ENCODE assay signal across 9 mouse cellular contexts in the genomic region with DNA sequence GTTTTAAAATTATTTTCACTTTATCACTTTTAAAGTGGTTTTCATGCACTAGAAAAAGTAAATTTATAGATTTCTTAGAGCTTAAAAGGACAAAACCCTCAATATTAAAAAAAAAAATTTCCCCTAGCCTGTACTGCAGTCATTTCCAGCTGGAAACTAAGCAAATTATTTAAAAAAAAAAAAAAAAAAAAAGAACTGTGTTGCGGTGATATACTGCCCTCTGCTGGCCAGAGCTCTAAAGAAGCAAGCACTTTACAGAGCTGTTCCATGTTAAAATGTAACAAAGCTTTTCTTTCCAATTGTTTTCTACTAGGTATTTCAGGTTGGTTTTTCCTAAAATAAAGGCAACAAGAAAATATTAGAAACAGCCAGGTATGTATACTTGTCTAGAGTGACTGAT. TPM values are rescaled to one million over a fixed set of nuclear protein-coding genes. Genes with fewer than 3 reads are reported as not detected.
A peak's percentile ranks its signal among the peaks of the same experiment; 100 is the strongest.
DNase-seq lines count a peak whose midpoint lies in the region; ATAC-seq and TF ChIP-seq lines count a peak whose summit lies in the region.
"Had no signal": no experiment of that assay in that cellular context is flagged by ENCODE, and none has a peak within 500 bp of the region (broad histone marks: within the 10 kb centered on the region; RNA-seq: fewer than 3 reads in every experiment).

No protein-coding gene starts in this region.

- 6% methylated on average over 1 of the region's 1 CpGs for WGBS in intestine, postnatal 0 days
- WGBS in intestine, embryonic 15.5 days, result 4% methylated on average over 1 of the region's 1 CpGs

- POLR2A ChIA-PET in Patski (lab: Charles Lee), result interaction anchor here (0.6 kb wide), 1 partner anchor 63 kb away, joined by 5 read pairs; no protein-coding TSS in a partner anchor

- no peak for ATAC-seq in intestine, postnatal 0 days
- ATAC-seq in intestine, embryonic 15.5 days, result no peak
- ATAC-seq in Patski, result no peak
- ATAC-seq in granulocyte monocyte progenitor cell, adult 5-6 weeks (replicated peaks; ENCODE audit: poor library complexity, severe bottlenecking), result no peak

- H3K27me3 ChIP-seq in intestine, postnatal 0 days (replicated peaks; ENCODE audit: control insufficient read depth, insufficient read depth, low read length), result no peaks in the 10 kb centered on the region
- no peaks in the 10 kb centered on the region for H3K27me3 ChIP-seq in intestine, embryonic 15.5 days (replicated peaks)
- peaks cover 23% of the 10 kb centered on the region for H3K27me3 ChIP-seq in Patski
- H3K27me3 ChIP-seq: limb, embryonic 15.5 days had no signal

- H3K27ac ChIP-seq in intestine, postnatal 0 days (ENCODE audit: low read depth, low read length), result no peak overlapping the region
- H3K27ac ChIP-seq in intestine, embryonic 15.5 days, result no peak overlapping the region
- H3K27ac ChIP-seq: limb, embryonic 15.5 days had no signal

- no peaks in the 10 kb centered on the region for H3K36me3 ChIP-seq in intestine, postnatal 0 days (ENCODE audit: control insufficient read depth, insufficient read depth)
- no peaks in the 10 kb centered on the region for H3K36me3 ChIP-seq in intestine, embryonic 15.5 days
- H3K36me3 ChIP-seq: limb, embryonic 15.5 days had no signal

- TF ChIP-seq CTCF in intestine, postnatal 0 days (IDR thresholded peaks at IDR 0.05; ENCODE audit: low read depth), result peak; percentile 71
- TF ChIP-seq CTCF in Patski (IDR thresholded peaks at IDR 0.05), result peak; percentile 49

- CTCF ChIA-PET in Patski (lab: Charles Lee), result interaction anchor here (0.6 to 2.6 kb wide), 7 partner anchors 16 to 432 kb away, joined by 3 to 19 read pairs (median 5); no protein-coding TSS in a partner anchor

- no peak overlapping the region for H3K4me2 ChIP-seq in intestine, postnatal 0 days (replicated peaks; ENCODE audit: low read depth)
- H3K4me2 ChIP-seq in intestine, embryonic 15.5 days (replicated peaks), result no peak overlapping the region
- H3K4me2 ChIP-seq: limb, embryonic 15.5 days had no signal

- peak; percentile 57 for DNase-seq in CD4-positive helper T cell, adult 2 months (ENCODE audit: low read depth, low spot score)
- peak; percentile 13 for DNase-seq in Patski (ENCODE audit: low read depth, low spot score)
- peak; percentile 47 to 75 for DNase-seq in cerebellum, postnatal 25 days
- DNase-seq in kidney, postnatal 36 days, result peak; percentile 46 to 76
- DNase-seq in retina, postnatal 7 days (ENCODE audit: low read depth, low spot score), result peak; percentile 11

- in situ Hi-C loops in Patski (cut with MboI; ENCODE audit: low pct_unique_long_range_greater_than_20kb), result loop anchor here (5.0 to 10.0 kb wide), 2 partner anchors 192 to 429 kb away; a partner anchor contains a TSS

- H3K9me3 ChIP-seq in intestine, postnatal 0 days (ENCODE audit: control insufficient read depth), result no peaks in the 10 kb centered on the region
- no peaks in the 10 kb centered on the region for H3K9me3 ChIP-seq in intestine, embryonic 15.5 days
- H3K9me3 ChIP-seq: limb, embryonic 15.5 days had no signal

- no peaks in the 10 kb centered on the region for H3K4me1 ChIP-seq in intestine, postnatal 0 days (replicated peaks; ENCODE audit: control insufficient read depth, insufficient read depth, low read length)
- no peaks in the 10 kb centered on the region for H3K4me1 ChIP-seq in intestine, embryonic 15.5 days (replicated peaks)
- H3K4me1 ChIP-seq: limb, embryonic 15.5 days had no signal

- no peak overlapping the region for H3K9ac ChIP-seq in intestine, postnatal 0 days (ENCODE audit: low read depth, low read length)
- H3K9ac ChIP-seq in intestine, embryonic 15.5 days, result no peak overlapping the region
- H3K9ac ChIP-seq: limb, embryonic 15.5 days had no signal

- H3K4me3 ChIP-seq in intestine, postnatal 0 days (ENCODE audit: low read depth, low read length), result no peak overlapping the region
- H3K4me3 ChIP-seq in intestine, embryonic 15.5 days (replicated peaks), result no peak overlapping the region
- H3K4me3 ChIP-seq: limb, embryonic 15.5 days had no signal

RNA-seq across cellular contexts. Expression of a gene that starts 4.4 kb away (rescaled TPM):
- polyA plus RNA-seq in intestine, postnatal 0 days (2015; fragmentation: Nextera tagmentation; extraction: Ambion mirVana), result 0.04 and 0.17 TPM in 2 replicates
- 0.18 and 0.25 TPM in 2 replicates for polyA plus RNA-seq in intestine, embryonic 15.5 days (2015; fragmentation: Nextera tagmentation; extraction: Ambion mirVana)
- polyA plus RNA-seq in Patski (2021), result not detected
- total RNA-seq in granulocyte monocyte progenitor cell, adult 5-6 weeks (2014; fragmentation: Nextera tagmentation), result not detected in 2 replicates
- total RNA-seq in granulocyte monocyte progenitor cell, adult 5-6 weeks (2017), result not detected in 2 replicates

RNA-seq across cellular contexts. Expression of a gene that starts 24.8 kb away (rescaled TPM):
- 1.4 TPM in 2 replicates for polyA plus RNA-seq in intestine, postnatal 0 days (2015; fragmentation: Nextera tagmentation; extraction: Ambion mirVana)
- polyA plus RNA-seq in intestine, embryonic 15.5 days (2015; fragmentation: Nextera tagmentation; extraction: Ambion mirVana), result 1.9 TPM in 2 replicates
- polyA plus RNA-seq in Patski (2021), result not detected
- total RNA-seq in granulocyte monocyte progenitor cell, adult 5-6 weeks (2014; fragmentation: Nextera tagmentation), result not detected in 2 replicates
- total RNA-seq in granulocyte monocyte progenitor cell, adult 5-6 weeks (2017), result 1.4 TPM in 1 of 2 replicates, not detected in the other

Comparison
In these comparisons a context has a peak if more than half of its experiments do, and no peak if none do; other contexts are left out.
1. DNase-seq: peak in every context shown above with its lines; median percentile 61 in cerebellum, postnatal 25 days; 61 in kidney, postnatal 36 days; 57 in CD4-positive helper T cell, adult 2 months; 13 in Patski; 11 in retina, postnatal 7 days.